ENCODE assay signal across 12 mouse cellular contexts in genomic region chr4:13300261-13300683, GRCm38 (mm10).
DNase-seq lines count a peak whose midpoint lies in the region; ATAC-seq lines count a peak whose summit lies in the region.
"Had no signal": no experiment of that assay in that cellular context is flagged by ENCODE, and none has a peak within 500 bp of the region (broad histone marks: within the 10 kb centered on the region; RNA-seq: fewer than 3 reads in every experiment).

No protein-coding gene starts in this region.

- no peaks in the 10 kb centered on the region for H3K27me3 ChIP-seq in heart, embryonic 13.5 days (replicated peaks)
- H3K27me3 ChIP-seq in hindbrain, embryonic 16.5 days (replicated peaks; ENCODE audit: control insufficient read depth, insufficient read depth, low read length), result no peaks in the 10 kb centered on the region
- H3K27me3 ChIP-seq in kidney, embryonic 14.5 days (ENCODE audit: control insufficient read depth, insufficient read depth, low read length), result no peaks in the 10 kb centered on the region
- H3K27me3 ChIP-seq: neural tube, embryonic 13.5 days had no signal

- 13% methylated on average over 3 of the region's 3 CpGs for WGBS in heart, embryonic 13.5 days
- WGBS in hindbrain, embryonic 16.5 days, result 14% methylated on average over 3 of the region's 3 CpGs
- WGBS in kidney, embryonic 14.5 days, result 42% methylated on average over 3 of the region's 3 CpGs

- H3K9ac ChIP-seq in heart, embryonic 13.5 days, result no peak overlapping the region
- no peak overlapping the region for H3K9ac ChIP-seq in hindbrain, embryonic 16.5 days (ENCODE audit: low read depth, low read length)
- H3K9ac ChIP-seq in kidney, embryonic 14.5 days (ENCODE audit: low read depth, low read length), result no peak overlapping the region
- H3K9ac ChIP-seq: neural tube, embryonic 13.5 days had no signal

- H3K4me3 ChIP-seq in heart, embryonic 13.5 days, result no peak overlapping the region
- no peak overlapping the region for H3K4me3 ChIP-seq in hindbrain, embryonic 16.5 days (ENCODE audit: low read length)
- H3K4me3 ChIP-seq in kidney, embryonic 14.5 days (ENCODE audit: low read length), result no peak overlapping the region
- H3K4me3 ChIP-seq: neural tube, embryonic 13.5 days had no signal

- peaks cover 27% of the 10 kb centered on the region for H3K4me1 ChIP-seq in heart, embryonic 13.5 days
- H3K4me1 ChIP-seq in hindbrain, embryonic 16.5 days (ENCODE audit: control insufficient read depth, insufficient read depth, low read depth, low read length), result peaks cover 8% of the 10 kb centered on the region
- H3K4me1 ChIP-seq in kidney, embryonic 14.5 days (ENCODE audit: control insufficient read depth, insufficient read depth, low read length), result no peaks in the 10 kb centered on the region

- H3K36me3 ChIP-seq in heart, embryonic 13.5 days, result no peaks in the 10 kb centered on the region
- no peaks in the 10 kb centered on the region for H3K36me3 ChIP-seq in hindbrain, embryonic 16.5 days (ENCODE audit: control insufficient read depth, insufficient read depth, low read length)
- no peaks in the 10 kb centered on the region for H3K36me3 ChIP-seq in kidney, embryonic 14.5 days (ENCODE audit: control insufficient read depth, insufficient read depth, low read length)
- H3K36me3 ChIP-seq: G1E; neural tube, embryonic 13.5 days had no signal

- peak overlapping the region; percentile 35; the same call in 1 of the 2 replicates for H3K4me2 ChIP-seq in heart, embryonic 13.5 days
- no peak overlapping the region for H3K4me2 ChIP-seq in hindbrain, embryonic 16.5 days (ENCODE audit: low read length)
- H3K4me2 ChIP-seq in kidney, embryonic 14.5 days (replicated peaks; ENCODE audit: low read depth, low read length), result no peak overlapping the region
- H3K4me2 ChIP-seq: neural tube, embryonic 13.5 days had no signal

- peak overlapping the region; percentile 48 for H3K27ac ChIP-seq in heart, embryonic 13.5 days (replicated peaks)
- H3K27ac ChIP-seq in hindbrain, embryonic 16.5 days (ENCODE audit: low read depth, low read length), result no peak overlapping the region
- H3K27ac ChIP-seq in kidney, embryonic 14.5 days (ENCODE audit: low read depth, low read length), result no peak overlapping the region
- H3K27ac ChIP-seq: neural tube, embryonic 13.5 days had no signal

- ATAC-seq in heart, embryonic 13.5 days (ENCODE audit: extremely low read depth, insufficient number of reproducible peaks, low FRiP score, low TSS enrichment), result no peak
- ATAC-seq in hindbrain, embryonic 16.5 days, result peak; percentile 79
- ATAC-seq in kidney, embryonic 14.5 days (ENCODE audit: low FRiP score, low TSS enrichment), result no peak

- DNase-seq in heart, adult 8-10 months (ENCODE audit: low spot score), result no peak
- DNase-seq in A20 (ENCODE audit: low read depth, low spot score) (peak; percentile 75), ZHBTc4 (ENCODE audit: low read depth, low spot score) (peak; percentile 74)
- no peak for DNase-seq in frontal cortex, postnatal 25 days (ENCODE audit: low spot score in 2 of 2)
- no peak for DNase-seq in urinary bladder, postnatal 25 days (ENCODE audit: low spot score)
- DNase-seq: kidney, postnatal 14 days; liver had no signal

- H3K9me3 ChIP-seq in heart, embryonic 13.5 days, result no peaks in the 10 kb centered on the region
- H3K9me3 ChIP-seq in hindbrain, embryonic 16.5 days (ENCODE audit: control insufficient read depth, low read length), result no peaks in the 10 kb centered on the region
- H3K9me3 ChIP-seq in kidney, embryonic 14.5 days (ENCODE audit: control insufficient read depth, low read length), result no peaks in the 10 kb centered on the region
- H3K9me3 ChIP-seq: G1E; neural tube, embryonic 13.5 days had no signal

Comparison
In these comparisons a context has a peak if more than half of its experiments do, and no peak if none do; other contexts are left out.
1. DNase-seq: peak in A20 (single experiment) and ZHBTc4 (single experiment); none in heart, adult 8-10 months (single experiment), frontal cortex, postnatal 25 days (0 of 2) and urinary bladder, postnatal 25 days (single experiment).